Mouse (Mus musculus) erythroblast, embryonic 14.5 days (primary cell): ENCODE measurements around the gene Cdca7l.

Experiments used
- GATA1 ChIP-seq: IDR thresholded peaks from 2 replicates; pipeline ENCODE4 v1.6.1; 2012; ENCODE audit warnings: low read length, inconsistent platforms, mixed read lengths
- TAL1 ChIP-seq: IDR thresholded peaks from 3 replicates; pipeline ENCODE4 v1.6.1; 2012; ENCODE audit warnings: low read length, inconsistent platforms, mixed read lengths

- TF ChIP-seq GATA1 (no peak), TAL1 (no peak)
Measured at GRCm38 (mm10) chr12:117820859-117821221, 16.8 kb downstream of the Cdca7l start.
